Mouse (Mus musculus): ENCODE data around the gene Rnf130. TPM values are rescaled to one million over a fixed set of nuclear protein-coding genes. Genes with fewer than 3 reads are reported as not detected.
A peak's percentile ranks its signal among the peaks of the same experiment; 100 is the strongest.

Gene Rnf130
- polyA plus RNA-seq, 1 experiment from 2014 or later = 75.0 TPM

DNA sequence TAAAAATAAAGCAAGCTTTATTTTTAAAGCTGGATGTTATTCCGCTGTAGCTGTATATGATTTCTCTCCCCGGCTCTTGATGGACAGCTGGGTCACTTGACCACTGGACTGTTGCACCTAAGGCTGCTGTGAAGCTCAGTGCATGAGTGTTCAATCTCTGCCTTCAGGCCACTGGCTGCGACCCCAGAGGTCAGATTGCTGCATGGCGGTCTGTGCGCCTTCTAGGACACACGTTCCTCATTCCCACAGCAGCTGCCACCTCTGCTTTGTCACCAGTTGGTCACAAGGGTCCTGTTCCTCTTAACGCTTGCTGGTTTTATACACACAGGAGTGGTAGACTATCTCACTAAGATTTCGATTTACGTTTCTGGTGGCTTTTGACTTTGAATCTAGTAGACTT, 129.0 kb downstream of the Rnf130 start:
- H3K9me3 ChIP-seq = no peaks in the 10 kb centered on the region
- H3K4me1 ChIP-seq = no peaks in the 10 kb centered on the region
- no peaks in the 10 kb centered on the region for H3K27me3 ChIP-seq (replicated peaks)
- no peak overlapping the region for H3K27ac ChIP-seq
- no peak for ATAC-seq (ENCODE audit: low FRiP score, low read depth)
- H3K36me3 ChIP-seq = peaks cover 97% of the 10 kb centered on the region
- no peak overlapping the region for H3K9ac ChIP-seq
- WGBS = 69% methylated on average over 9 of the region's 9 CpGs
- H3K4me3 ChIP-seq = no peak overlapping the region
- H3K4me2 ChIP-seq (replicated peaks) = no peak overlapping the region

MicroRNAs encoded within 50 kb of the gene (microRNA counts, 519-probe panel; counts per million panel counts)
- microRNA mmu-miR-340-3p (342 counts per million, percentile 67 among the panel's probes with 10 or more counts), microRNA mmu-miR-340-5p (6,087 counts per million, percentile 90 among the panel's probes with 10 or more counts)

Small RNA genes lying within 50 kb of the gene (microRNA-seq; reads per million reads assigned to microRNA genes)
- 544 reads per million, percentile 73 among the genes with 10 or more reads in this experiment for gene Mir340

Other genes starting within 250 kb of the Rnf130 start
- 8.1 and 8.2 TPM in 2 replicates for gene Gfpt2, start 231.2 kb upstream of the Rnf130 start, polyA plus RNA-seq (2016; fragmentation: Nextera tagmentation; extraction: Ambion mirVana)
- gene Mapk9, start 178.6 kb upstream of the Rnf130 start, polyA plus RNA-seq (2016; fragmentation: Nextera tagmentation; extraction: Ambion mirVana) = 52.1 and 58.7 TPM in 2 replicates
- gene Rasgef1c, start 123.5 kb upstream of the Rnf130 start, polyA plus RNA-seq (2016; fragmentation: Nextera tagmentation; extraction: Ambion mirVana) = 13.7 and 14.7 TPM in 2 replicates
- 39.8 and 47.3 TPM in 2 replicates for gene Tbc1d9b, start 106.0 kb downstream of the Rnf130 start, polyA plus RNA-seq (2016; fragmentation: Nextera tagmentation; extraction: Ambion mirVana)
- gene Mrnip, start 149.1 kb downstream of the Rnf130 start, polyA plus RNA-seq (2016; fragmentation: Nextera tagmentation; extraction: Ambion mirVana) = 22.4 and 25.4 TPM in 2 replicates
- 241 and 245 TPM in 2 replicates for gene Sqstm1, start 185.5 kb downstream of the Rnf130 start, polyA plus RNA-seq (2016; fragmentation: Nextera tagmentation; extraction: Ambion mirVana)
- gene Mgat4b, start 185.5 kb downstream of the Rnf130 start, polyA plus RNA-seq (2016; fragmentation: Nextera tagmentation; extraction: Ambion mirVana) = 57.1 and 57.2 TPM in 2 replicates
- 0.32 and 1.4 TPM in 2 replicates for gene Ltc4s, start 213.3 kb downstream of the Rnf130 start, polyA plus RNA-seq (2016; fragmentation: Nextera tagmentation; extraction: Ambion mirVana)

Data from neural tube, embryonic 12.5 days (tissue).